Mouse (Mus musculus): ENCODE data around the gene Akap2.

The Akap2 gene

DNA sequence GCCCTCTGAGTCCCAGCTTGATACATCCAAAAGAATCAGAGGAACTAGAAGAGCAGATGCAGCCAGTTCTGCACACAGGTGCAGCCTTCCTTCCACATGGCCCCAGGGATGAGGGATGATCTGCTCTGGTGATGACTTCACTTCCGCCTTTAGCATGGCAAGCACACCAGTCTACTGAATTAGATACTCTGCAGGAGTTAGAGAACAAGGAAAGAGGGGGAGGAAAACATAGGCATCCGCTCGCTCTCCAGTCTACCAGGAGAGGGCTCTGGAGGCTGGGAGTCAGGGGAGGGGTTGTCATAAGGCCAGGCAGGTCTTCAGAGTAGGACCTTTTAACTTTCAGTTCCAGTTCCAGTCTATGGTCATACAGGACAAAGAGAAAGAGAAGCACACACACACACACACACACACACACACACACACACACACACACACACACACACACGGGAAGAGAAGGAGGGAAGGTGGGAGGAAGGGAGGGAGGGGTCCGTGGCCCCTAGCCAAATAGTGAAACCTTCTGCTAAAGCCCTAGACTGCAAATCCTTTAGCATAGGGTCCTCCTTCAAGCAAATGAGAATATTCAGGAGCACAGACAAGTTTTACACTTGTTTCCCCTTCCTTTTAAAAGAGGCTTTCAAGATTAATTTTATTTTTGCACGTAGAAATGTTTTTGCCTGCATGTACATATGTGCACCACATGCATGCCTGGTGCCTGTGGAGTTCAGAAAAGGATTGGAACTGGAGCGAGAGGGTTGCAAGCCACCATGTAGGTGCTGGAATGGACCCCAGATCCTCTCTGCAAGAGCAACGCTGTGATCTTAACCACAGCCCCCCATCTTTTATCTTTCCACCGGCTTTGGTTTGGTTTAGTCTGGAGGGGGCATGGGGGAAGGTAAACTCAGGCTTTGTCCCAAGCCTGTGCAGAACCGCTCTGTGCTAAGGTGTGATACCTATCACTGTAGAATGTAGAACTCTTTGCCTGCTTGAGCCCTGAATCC is 197.0 kb downstream of the Akap2 start:
- DNase-seq (ENCODE audit: low spot score): no peak

- no peak for DNase-seq (ENCODE audit: low spot score)
Observed at GRCm38 (mm10) chr4:57915216-57915965, 197.9 kb downstream of the Akap2 start.

DNA sequence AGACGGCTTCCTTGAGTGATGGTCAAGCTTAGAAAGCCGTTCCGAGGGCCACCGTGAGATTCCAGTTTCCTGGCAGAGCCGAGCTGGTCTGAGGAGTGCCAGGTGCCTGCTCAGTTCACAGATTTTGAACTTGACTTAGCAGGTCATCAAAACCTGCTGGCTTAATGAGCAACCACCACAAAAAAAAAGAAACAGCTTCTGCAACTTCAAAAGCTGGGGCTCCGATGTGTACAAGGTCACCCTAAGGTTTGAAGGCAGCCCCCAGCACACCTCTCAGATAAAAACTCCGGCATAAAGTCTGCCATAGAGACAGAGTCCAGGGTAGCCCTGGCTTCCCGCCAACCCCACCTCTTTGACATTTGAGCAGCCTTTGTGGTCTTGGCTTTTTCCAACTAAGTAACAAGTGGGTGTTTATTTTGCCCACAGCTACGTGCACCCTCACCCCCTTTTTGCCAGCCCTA is 198.8 kb downstream of the Akap2 start, which contains the start of gene D630039A03Rik:
Gene D630039A03Rik, minus strand, starts transcription at position 97 of the 461 bp plus-strand sequence.
- DNase-seq (ENCODE audit: low spot score): no peak

- DNase-seq (ENCODE audit: low spot score): no peak
Observed at GRCm38 (mm10) chr4:57916711-57917110, 199.3 kb downstream of the Akap2 start.

- DNase-seq (ENCODE audit: low spot score): no peak
Observed at GRCm38 (mm10) chr4:57919494-57920423, 202.3 kb downstream of the Akap2 start.

DNA sequence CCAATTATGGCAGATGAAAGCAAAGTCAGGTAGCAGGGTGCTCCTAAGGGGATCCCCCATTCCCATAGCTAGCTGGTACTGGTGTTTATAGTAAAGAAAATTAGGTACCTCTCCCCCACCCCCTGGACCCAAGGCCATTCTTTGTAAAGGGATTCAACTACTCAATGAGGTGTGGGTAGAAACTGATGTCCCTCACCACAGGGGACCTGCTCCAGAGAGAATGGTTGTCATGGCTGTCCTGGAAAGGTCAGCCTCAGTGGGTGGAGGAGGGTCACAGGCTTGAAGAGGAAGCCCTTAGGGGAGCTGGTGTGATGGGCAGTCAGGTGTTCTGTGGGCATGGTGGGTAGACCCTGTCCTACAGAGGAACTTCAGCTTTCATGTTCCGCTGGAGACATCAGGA is 203.1 kb downstream of the Akap2 start:
- no peak for DNase-seq (ENCODE audit: low spot score)

- DNase-seq (ENCODE audit: low spot score): no peak
Observed at GRCm38 (mm10) chr4:57922171-57922570, 204.7 kb downstream of the Akap2 start.

GRCm38 (mm10) chr4:57924556-57925071 is 207.2 kb downstream of the Akap2 start:
- no peak for DNase-seq (ENCODE audit: low spot score)

DNA sequence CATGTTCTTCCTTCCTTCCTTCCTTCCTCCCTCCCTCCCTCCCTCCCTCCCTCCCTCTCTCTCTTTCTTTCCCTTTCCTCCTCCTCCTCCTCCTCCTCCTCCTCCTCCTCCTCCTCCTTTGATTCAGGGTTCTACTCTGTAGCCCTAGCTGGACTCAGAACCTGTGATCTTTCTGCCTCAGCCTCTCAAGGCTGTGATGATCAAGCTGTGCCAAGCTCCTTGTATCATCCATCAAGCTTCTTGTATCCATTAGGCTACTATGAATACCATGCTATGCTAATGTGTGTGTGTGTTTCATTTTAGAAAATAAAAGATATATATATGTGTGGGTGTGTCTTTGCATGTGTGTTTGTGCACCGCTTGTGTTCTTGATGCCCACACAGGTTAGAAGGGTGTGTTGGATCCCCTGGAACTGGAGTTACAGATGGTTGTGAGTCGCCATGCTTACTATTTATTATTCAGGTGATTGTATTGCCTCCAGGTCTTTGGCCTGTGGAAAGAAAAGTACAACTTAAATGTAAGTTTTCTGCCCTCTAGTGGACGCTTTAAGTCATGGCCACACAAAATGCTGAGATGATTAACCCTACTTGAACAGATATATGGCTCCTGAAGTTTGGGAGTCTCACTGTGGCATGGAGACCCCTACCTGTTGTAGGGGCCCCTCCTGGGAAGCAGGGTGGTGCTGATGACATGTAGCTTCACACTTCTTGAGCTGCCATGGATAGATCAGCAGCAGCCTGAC is 210.2 kb downstream of the Akap2 start:
- DNase-seq (ENCODE audit: low spot score): no peak

- no peak for DNase-seq (ENCODE audit: low spot score)
Observed at GRCm38 (mm10) chr4:57930559-57931170, 213.2 kb downstream of the Akap2 start.

GRCm38 (mm10) chr4:57934181-57934580 is 216.7 kb downstream of the Akap2 start:
- no peak for DNase-seq (ENCODE audit: low spot score)

DNA sequence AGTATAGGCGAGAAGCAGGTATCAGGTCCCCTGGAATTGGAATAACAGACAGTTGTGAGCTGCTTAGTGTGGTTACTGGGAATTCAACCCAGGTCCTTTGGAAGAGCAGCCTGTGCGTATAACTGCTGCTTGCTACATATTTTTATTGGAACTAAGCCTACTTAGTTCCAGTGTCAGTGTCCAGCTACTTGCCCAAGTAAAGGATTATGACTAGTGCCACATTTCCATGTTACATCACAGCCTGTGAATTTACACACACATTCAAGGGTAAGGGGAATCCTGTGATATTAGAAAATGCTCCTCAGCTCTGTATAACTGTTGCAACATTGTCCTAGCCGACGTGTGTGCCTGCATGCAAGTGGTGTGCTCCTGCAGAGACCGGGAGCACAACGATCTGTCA is 219.8 kb downstream of the Akap2 start:
- no peak for DNase-seq (ENCODE audit: low spot score)

GRCm38 (mm10) chr4:57940631-57941030 is 223.2 kb downstream of the Akap2 start:
- DNase-seq (ENCODE audit: low spot score): no peak

- DNase-seq (ENCODE audit: low spot score): no peak
Observed at GRCm38 (mm10) chr4:57942892-57943291, 225.4 kb downstream of the Akap2 start.
